Mouse (Mus musculus) E14TG2a.4 (cell line): ENCODE data around the gene Slc1a3.

Experiments
- CTCF ChIP-seq: conservative IDR thresholded peaks from 2 replicates; pipeline ENCODE4 v1.5.1; 2014; ENCODE audit warnings: low read length
- NANOG ChIP-seq: IDR thresholded peaks from 2 replicates; pipeline ENCODE4 v1.6.1; 2014; ENCODE audit warnings: borderline replicate concordance, low read length, mixed read lengths
- POU5F1 ChIP-seq: IDR thresholded peaks from 2 replicates; pipeline ENCODE4 v1.6.1; 2014; ENCODE audit warnings: low read length, borderline replicate concordance

DNA sequence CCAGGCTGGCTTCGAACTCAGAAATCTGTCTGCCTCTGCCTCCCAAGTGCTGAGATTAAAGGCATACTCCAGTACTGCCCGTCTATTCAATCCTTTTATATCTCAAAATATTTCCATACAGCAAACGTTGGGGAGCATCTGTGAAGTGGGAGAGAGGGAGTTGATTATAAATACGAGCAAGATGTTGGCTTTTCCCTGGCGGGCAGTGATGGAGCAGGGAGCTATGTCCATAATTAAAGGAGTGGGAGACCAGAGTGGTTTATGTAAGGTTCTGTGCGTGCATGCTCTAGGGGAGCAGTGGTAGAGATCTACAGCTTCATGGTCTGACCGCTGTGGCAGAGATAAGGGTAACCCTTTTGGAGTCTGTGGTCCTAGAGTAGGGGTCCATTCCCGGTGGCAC, 30.2 kb upstream of the Slc1a3 start:
- TF ChIP-seq CTCF = no peak
- TF ChIP-seq NANOG = no peak
- no peak for TF ChIP-seq POU5F1
